Mouse (Mus musculus): ENCODE data around the gene Olfr1535.

The Olfr1535 gene

DNA sequence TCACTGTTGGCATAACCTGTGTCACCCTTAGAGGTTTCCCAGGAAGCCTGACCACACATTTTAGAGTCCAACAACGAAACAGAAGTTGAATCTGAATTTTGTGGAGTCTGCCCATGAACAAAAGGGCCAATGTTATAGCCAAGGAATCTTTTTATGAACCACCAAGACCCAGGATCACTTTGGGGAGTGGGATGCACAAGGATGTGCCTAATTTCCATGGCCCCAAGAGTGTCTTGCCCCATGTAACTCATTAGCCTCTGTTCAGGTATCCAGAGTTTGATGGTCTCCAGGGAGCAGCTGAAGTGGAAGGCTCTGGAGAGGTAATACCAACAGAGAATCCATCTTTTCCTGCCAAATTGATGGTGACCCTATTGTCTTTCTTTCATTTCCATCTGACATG lies at the start of gene Olfr1535:
Gene Olfr1535 (minus strand): TSS at position 101 of the 400 bp plus-strand sequence.
- DNase-seq, result no peak

DNA sequence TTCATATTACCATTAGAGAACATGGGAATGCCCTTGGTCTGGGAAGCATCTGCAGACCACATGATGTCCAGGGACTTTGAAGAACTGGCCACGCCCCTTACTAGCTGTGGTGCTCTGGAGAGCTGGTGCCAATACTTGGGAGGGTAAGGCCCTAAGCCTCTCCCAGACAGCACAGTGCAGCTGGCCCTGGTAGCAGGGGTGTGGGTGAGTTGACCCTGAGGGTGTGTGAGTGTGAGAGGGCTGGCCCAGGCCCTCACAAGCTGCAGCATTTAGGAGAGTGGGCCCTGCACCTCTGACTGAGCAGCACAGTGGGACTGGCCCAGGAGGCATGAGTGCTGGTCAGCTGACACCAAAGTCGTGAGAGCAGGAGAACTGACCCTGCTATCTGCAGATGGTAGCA lies 31.9 kb upstream of the Olfr1535 start:
- no peak for DNase-seq

DNA sequence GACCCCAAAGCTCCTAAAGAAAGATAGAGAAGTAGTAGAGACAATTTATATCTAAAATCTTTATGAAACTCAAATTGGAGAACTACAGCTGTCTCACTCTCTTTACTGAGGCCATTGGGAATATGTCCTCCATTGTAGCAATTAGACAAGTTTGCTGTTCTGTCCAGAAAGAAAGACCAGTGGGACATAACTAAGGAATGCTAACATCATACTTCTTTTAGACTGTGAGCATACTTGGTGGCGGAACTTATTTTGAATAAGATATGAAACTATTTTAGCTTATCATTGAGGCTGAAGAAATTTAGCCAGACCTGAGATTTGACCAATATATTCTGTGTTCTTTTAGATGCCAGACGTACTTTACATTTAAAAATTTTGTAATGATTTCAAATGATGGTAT lies 22.0 kb upstream of the Olfr1535 start, which contains the start of gene Olfr1364:
Gene Olfr1364 (minus strand): TSS at position 101 of the 400 bp plus-strand sequence.
- no peak for DNase-seq

DNA sequence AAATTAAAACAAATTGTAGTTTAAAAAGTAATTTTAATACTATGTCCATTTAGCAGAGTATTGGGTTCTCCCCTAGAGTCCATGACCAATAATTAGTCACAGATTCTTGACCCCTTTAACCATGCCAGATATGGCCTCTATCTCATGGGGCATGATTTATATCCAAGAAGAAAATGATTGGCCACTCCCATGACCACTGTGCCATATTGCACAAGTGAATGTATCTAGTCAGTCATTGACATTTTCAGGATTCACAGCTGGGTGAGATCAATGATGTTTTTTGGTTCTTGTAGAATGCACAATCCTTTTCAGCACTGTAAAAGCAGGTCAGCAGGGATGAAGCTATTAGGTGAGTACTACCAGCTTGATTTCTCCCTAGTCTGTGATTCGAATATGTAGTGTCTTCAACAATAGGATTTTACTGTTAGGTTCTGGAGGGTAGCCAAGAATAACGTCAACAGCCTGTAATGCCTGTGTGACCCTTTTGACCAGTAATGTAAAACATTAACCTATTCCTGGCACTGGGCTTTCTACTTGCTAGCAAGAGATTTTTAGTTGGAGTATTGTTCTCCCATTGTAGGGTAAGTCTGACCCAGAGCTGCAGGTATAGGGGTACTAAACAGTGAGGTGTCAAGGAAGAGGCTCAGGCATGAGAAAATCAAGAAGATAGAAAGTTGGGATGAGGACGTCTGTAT lies 9.1 kb downstream of the Olfr1535 start:
- DNase-seq, result no peak

GRCm38 (mm10) chr13:21549487-21549886 lies 10.2 kb downstream of the Olfr1535 start:
- no peak for DNase-seq

- no peak for DNase-seq
Measured at GRCm38 (mm10) chr13:21542708-21543107, 17.0 kb downstream of the Olfr1535 start, which contains the start of gene Olfr1366. TSS of gene Olfr1366 (minus strand) at chr13:21542808.

DNA sequence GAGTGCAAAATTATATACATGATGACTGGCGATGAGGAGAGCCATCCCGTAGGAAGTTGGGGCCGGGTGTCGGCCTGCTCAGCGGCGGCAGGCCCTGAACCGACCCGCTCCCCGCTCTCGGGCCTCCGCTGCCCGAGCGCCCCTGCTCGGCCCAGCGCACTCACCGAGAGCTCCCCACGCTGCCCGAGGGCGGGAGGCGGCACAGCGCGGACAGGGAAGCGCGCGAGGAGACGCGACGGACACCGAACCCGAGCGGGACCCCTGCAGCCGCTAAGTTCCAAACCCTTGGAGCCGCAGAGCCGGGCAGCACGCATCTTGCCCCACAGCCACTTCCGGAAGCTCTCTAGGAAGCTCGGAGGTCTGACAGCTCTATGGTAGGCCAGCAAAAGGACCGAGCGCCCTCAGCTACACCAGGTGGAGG lies 28.9 kb downstream of the Olfr1535 start, which contains the start of gene Zkscan8:
Gene Zkscan8 (minus strand): TSS at position 340 of the 421 bp plus-strand sequence.
- DNase-seq, result peak; percentile 84

DNA sequence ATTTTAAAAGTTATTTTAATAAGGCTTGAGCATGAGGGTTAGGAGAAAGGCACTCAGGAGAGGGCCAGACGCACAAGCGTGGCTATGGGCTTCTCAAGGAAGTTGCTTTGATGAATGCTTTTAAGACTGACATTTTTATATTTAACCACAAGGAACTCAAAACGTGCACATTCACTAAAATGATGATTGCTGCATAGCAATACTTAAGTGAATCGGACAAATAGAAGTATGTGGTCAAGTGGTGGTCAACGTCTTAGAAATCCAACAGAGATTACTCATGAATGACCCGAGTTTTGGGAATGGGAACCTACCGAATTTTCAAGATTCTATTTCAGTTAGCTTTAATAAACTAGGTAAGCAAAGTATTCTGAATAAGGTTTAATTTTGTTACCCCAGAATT lies 29.6 kb downstream of the Olfr1535 start:
- DNase-seq, result no peak

GRCm38 (mm10) chr13:21506221-21506649 lies 53.5 kb downstream of the Olfr1535 start:
- DNase-seq, result peak; percentile 75
